Mouse (Mus musculus): ENCODE measurements at regions not wholly inside any gene's neighbourhood (a gene's known extent, or its start where the extent isn't known, plus 50 kb on each side); places are given as distances from the start of the nearest gene placed in this dataset.

- TF ChIP-seq CTCF (IDR thresholded peaks at IDR 0.05; ENCODE audit: insufficient read depth, low read length), result no peak
- TF ChIP-seq POLR2A (IDR thresholded peaks at IDR 0.05; ENCODE audit: borderline replicate concordance, extremely low read depth, low read depth, low read length), result no peak
These were observed 251.2 kb upstream of the Thrb start for GRCm38 (mm10) chr14:17408813-17409212.
